Mouse (Mus musculus): ENCODE results near the gene Gpr27. TPM values are rescaled to one million over a fixed set of nuclear protein-coding genes. Genes with fewer than 3 reads are reported as not detected.

Gene Gpr27
- polyA plus RNA-seq, 1 experiment from 2014 or later = 2.1 TPM

DNA sequence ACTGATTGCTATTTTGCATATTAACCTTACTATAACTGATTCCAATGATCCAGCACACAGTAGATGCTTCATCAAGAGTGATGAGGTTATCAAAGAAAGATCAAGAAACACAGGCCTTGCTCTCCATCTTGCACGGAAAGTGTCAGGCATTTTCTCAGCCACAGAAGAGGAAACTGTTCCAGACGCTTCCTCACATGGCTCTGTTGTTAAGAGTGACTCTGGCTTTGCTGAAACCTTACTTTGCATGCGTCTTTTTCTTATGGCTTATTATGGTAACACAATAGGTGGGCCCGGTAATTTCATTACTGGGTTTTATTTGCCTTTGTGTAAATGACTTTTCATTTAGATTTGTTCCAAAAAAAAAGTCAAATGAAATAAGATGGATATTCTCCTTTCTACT lies 39.4 kb downstream of the Gpr27 start:
- DNase-seq (ENCODE audit: low spot score) = no peak
- H3K4me1 ChIP-seq (replicated peaks) = peaks cover 2% of the 10 kb centered on the region
- H3K36me3 ChIP-seq = no peaks in the 10 kb centered on the region
- H3K27ac ChIP-seq = no peak overlapping the region
- no peak overlapping the region for H3K4me3 ChIP-seq
- WGBS = 82% methylated on average over 4 of the region's 4 CpGs
- no peaks in the 10 kb centered on the region for H3K9me3 ChIP-seq
- peaks cover 43% of the 10 kb centered on the region for H3K27me3 ChIP-seq (ENCODE audit: insufficient read depth, poor library complexity, severe bottlenecking)

GRCm38 (mm10) chr6:99732673-99733072 lies 40.2 kb downstream of the Gpr27 start:
- DNase-seq (ENCODE audit: low spot score) = no peak
- WGBS = 78% methylated on average over 8 of the region's 8 CpGs
- peaks cover 35% of the 10 kb centered on the region for H3K27me3 ChIP-seq (ENCODE audit: insufficient read depth, poor library complexity, severe bottlenecking)
- H3K27ac ChIP-seq = no peak overlapping the region
- no peaks in the 10 kb centered on the region for H3K4me1 ChIP-seq (replicated peaks)
- no peak overlapping the region for H3K4me3 ChIP-seq
- H3K9me3 ChIP-seq = no peaks in the 10 kb centered on the region
- H3K36me3 ChIP-seq = no peaks in the 10 kb centered on the region

DNA sequence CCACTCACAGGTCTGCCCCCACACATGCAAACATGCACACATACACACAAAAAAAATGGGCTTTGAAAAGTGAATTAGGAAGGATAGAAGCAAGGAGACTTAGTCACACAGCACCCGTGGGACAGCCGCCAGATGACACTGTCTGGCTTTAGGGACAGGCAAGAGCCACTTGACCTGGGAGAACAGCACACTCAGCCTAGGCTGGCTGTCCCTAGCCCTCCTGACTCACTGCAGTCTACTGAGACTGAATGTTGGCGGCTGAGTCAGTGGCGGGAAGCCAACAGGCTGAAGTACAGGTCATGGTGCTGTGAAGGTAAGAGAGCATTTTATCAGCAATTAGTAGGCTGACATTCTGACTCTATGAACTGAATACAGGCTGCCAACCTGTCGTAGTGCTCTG lies 42.2 kb downstream of the Gpr27 start:
- DNase-seq (ENCODE audit: low spot score) = no peak
- WGBS = 87% methylated on average over 5 of the region's 5 CpGs

GRCm38 (mm10) chr6:99742866-99743265 lies 50.4 kb downstream of the Gpr27 start:
- Histone ChIP-seq H3K36me3 (no peaks in the 10 kb centered on the region), H3K27ac (no peak overlapping the region), H3K27me3 (ENCODE audit: insufficient read depth, poor library complexity, severe bottlenecking) (no peaks in the 10 kb centered on the region), H3K4me1 (replicated peaks) (peaks cover 2% of the 10 kb centered on the region; the same call in 1 of the 2 replicates), H3K9me3 (no peaks in the 10 kb centered on the region), H3K4me3 (no peak overlapping the region)
- WGBS = 76% methylated on average over 3 of the region's 3 CpGs
- no peak for DNase-seq (ENCODE audit: low spot score)

More for the DNA sequence above, 42.2 kb downstream of the Gpr27 start:
- no peak overlapping the region for H3K27ac ChIP-seq
- H3K27me3 ChIP-seq (ENCODE audit: insufficient read depth, poor library complexity, severe bottlenecking) = peaks cover 18% of the 10 kb centered on the region
- H3K4me3 ChIP-seq = no peak overlapping the region
- H3K9me3 ChIP-seq = no peaks in the 10 kb centered on the region
- no peaks in the 10 kb centered on the region for H3K4me1 ChIP-seq (replicated peaks)
- H3K36me3 ChIP-seq = no peaks in the 10 kb centered on the region

Other genes starting within 250 kb of the Gpr27 start
- gene Foxp1, start 170.0 kb upstream of the Gpr27 start, polyA plus RNA-seq (2016; fragmentation: Nextera tagmentation; extraction: Ambion mirVana) = 64.3 and 67.1 TPM in 2 replicates
- 12.0 and 15.7 TPM in 2 replicates for gene Eif4e3, start 25.9 kb upstream of the Gpr27 start, polyA plus RNA-seq (2016; fragmentation: Nextera tagmentation; extraction: Ambion mirVana)
- 3.0 and 3.2 TPM in 2 replicates for gene Gm20696, start 25.9 kb upstream of the Gpr27 start, polyA plus RNA-seq (2016; fragmentation: Nextera tagmentation; extraction: Ambion mirVana)
- not detected in 2 replicates for gene Prok2, start 33.7 kb downstream of the Gpr27 start, polyA plus RNA-seq (2016; fragmentation: Nextera tagmentation; extraction: Ambion mirVana)

All from hindbrain, embryonic 10.5 days (tissue).